Mouse (Mus musculus): ENCODE data around the gene Ect2l. TPM values are rescaled to one million over a fixed set of nuclear protein-coding genes. Genes with fewer than 3 reads are reported as not detected.

The Ect2l gene
- polyA plus RNA-seq, 1 experiment from 2014 or later, result 0.34 TPM

DNA sequence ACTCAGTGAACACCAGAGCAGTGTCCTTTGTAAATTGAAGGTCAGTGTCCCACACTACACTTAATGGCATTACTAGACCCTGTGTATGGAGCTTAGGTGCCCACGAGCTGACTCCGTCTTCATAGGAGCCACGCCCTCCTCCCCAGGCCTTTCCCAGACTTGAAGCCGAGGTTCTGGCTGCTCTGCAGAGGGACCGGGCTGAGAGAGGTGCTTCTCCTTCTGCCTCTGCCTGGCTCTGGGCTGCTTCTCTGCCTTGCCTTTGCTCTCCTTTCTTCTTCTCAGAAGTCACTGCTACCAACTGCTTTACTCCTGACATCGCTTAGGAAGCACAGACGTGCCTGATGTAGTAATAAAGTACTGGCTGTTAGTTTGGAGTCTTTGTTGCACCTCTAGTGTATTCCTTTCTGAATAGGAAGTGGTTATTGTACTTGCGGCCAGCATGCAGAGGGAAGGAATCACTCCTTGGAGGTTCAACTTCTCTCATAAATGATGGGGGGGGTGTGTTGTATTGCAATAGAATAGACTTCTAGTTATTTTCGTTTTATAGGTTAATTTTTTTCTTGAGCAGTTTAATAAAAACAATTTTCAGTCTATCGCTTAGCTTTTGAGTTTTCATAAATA, 97.1 kb downstream of the Ect2l start:
- H3K36me3 ChIP-seq, result peaks cover 41% of the 10 kb centered on the region

DNA sequence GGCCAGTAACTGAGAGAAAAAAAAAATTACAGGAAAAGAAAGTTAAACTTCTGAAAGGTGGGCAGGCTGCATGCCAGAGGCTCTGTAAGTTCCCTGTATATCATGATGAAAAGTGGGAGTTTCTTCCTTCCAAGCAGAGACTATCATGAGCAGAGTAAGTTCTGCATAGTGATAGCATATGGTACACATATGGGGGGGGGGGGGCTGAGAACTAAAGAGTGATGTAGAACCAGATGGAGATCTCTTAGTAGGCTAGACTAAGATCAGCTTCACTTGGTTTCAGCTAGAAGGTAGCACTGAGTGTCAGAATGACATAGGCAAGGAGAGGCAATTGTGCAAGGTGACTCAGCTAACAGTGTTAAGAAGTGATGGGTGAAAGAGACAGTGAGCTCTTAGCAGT, 99.8 kb downstream of the Ect2l start:
- Histone ChIP-seq H3K36me3 (peaks cover 26% of the 10 kb centered on the region), H3K27ac (no peak overlapping the region), H3K9me3 (no peaks in the 10 kb centered on the region), H3K4me3 (no peak overlapping the region), H3K27me3 (ENCODE audit: insufficient read depth, poor library complexity, severe bottlenecking) (no peaks in the 10 kb centered on the region), H3K4me1 (no peaks in the 10 kb centered on the region)
- DNase-seq (ENCODE audit: low spot score), result no peak

More for the DNA sequence above, 97.1 kb downstream of the Ect2l start:
- Histone ChIP-seq H3K4me3 (no peak overlapping the region), H3K27ac (no peak overlapping the region), H3K9me3 (no peaks in the 10 kb centered on the region), H3K4me1 (no peaks in the 10 kb centered on the region), H3K27me3 (ENCODE audit: insufficient read depth, poor library complexity, severe bottlenecking) (no peaks in the 10 kb centered on the region)
- 83% methylated on average over 10 of the region's 10 CpGs for WGBS
- DNase-seq (ENCODE audit: low spot score), result no peak

DNA sequence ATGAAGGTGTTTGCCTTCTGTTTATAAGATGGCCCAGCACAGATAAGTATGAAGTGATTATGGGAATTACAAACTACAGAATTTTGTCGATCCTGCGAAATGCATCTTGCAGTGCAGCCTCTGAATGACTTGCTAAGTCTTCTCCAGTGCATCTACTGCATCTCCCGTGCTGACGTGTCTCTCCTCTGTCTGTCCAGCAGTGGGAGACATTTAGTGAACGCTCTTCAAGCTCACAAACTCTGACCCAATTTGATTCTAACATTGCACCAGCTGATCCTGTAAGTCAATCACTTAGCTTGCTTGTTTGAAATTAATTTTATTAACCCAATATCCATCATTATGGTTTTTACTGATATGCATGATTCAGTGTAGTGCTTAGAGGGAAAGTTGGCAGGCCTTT, 103.2 kb downstream of the Ect2l start:
- Histone ChIP-seq H3K27ac (no peak overlapping the region), H3K4me1 (no peaks in the 10 kb centered on the region), H3K4me3 (no peak overlapping the region), H3K27me3 (ENCODE audit: insufficient read depth, poor library complexity, severe bottlenecking) (no peaks in the 10 kb centered on the region), H3K9me3 (no peaks in the 10 kb centered on the region), H3K36me3 (peaks cover 15% of the 10 kb centered on the region)
- DNase-seq (ENCODE audit: low spot score), result no peak
- 76% methylated on average over 5 of the region's 5 CpGs for WGBS

DNA sequence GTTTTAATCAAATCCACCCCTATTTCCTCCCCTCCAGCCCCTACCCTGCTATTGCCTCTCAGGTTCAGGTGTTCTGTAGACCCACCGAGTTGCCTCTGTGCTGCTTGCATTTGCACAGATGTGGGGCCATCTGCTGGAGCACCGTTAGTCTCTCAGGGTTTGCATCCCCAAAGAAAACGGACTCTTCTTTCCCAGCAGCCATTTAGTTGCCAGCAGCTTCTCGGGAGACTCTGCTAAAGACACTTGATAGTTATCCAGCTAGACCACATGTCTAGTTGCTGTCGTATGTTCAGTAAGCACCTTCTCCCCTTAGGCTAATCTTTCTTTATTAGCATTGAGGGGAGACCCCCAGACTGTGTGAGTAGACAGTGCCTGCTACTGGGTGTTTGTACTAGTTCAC, 108.5 kb downstream of the Ect2l start:
- no peak overlapping the region for H3K27ac ChIP-seq
- H3K36me3 ChIP-seq, result peaks cover 21% of the 10 kb centered on the region; the same call in 1 of the 2 replicates
- H3K27me3 ChIP-seq (ENCODE audit: insufficient read depth, poor library complexity, severe bottlenecking), result no peaks in the 10 kb centered on the region
- no peaks in the 10 kb centered on the region for H3K9me3 ChIP-seq
- 69% methylated on average over 5 of the region's 5 CpGs for WGBS
- H3K4me3 ChIP-seq, result no peak overlapping the region
- H3K4me1 ChIP-seq, result no peaks in the 10 kb centered on the region
- DNase-seq (ENCODE audit: low spot score), result no peak

DNA sequence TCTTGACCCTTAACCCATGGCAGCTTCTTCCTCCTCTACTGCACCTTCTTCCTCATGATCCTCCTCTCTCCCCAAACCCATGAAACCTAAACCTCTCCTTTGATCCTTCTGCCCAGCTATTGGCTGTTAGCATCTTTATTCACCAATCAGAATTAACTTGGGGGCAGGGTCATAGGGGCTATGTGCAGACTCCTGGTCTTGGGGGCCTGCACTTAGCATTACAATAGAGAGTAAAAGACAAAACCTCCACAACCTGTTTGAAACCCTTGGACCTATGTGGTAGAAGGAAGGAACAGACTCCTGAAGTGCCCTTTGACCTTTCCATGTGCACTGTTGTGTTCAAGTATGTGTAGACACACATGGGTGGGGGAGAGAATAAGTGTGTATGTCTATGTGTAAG, 120.0 kb downstream of the Ect2l start:
- Histone ChIP-seq H3K36me3 (peaks cover 63% of the 10 kb centered on the region), H3K27me3 (ENCODE audit: insufficient read depth, poor library complexity, severe bottlenecking) (no peaks in the 10 kb centered on the region), H3K4me1 (no peaks in the 10 kb centered on the region), H3K9me3 (no peaks in the 10 kb centered on the region), H3K27ac (no peak overlapping the region), H3K4me3 (no peak overlapping the region)
- no peak for DNase-seq (ENCODE audit: low spot score)

DNA sequence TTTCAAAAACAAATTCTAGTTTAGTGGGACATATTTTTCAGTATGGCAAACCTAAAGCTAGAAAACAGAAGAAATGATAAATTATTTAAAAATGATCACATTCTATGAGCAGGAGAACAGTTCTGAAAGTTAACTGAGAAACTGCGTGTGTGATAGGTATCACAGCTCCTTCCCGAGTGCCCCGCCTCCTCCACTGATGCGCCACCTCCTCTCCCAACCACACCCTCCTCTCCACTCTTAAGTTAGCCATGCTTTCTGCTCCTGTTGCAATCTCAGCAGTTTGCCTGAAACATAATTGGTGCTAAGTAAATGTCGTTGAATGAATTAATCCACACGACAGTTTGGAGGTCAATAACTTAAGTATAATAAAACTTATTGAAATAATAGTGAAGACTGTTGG, 127.9 kb downstream of the Ect2l start:
- Histone ChIP-seq H3K27ac (no peak overlapping the region), H3K27me3 (ENCODE audit: insufficient read depth, poor library complexity, severe bottlenecking) (no peaks in the 10 kb centered on the region), H3K36me3 (0 out of 2 replicates have a peak, but pooled peaks cover 12% of the 10 kb centered on the region), H3K9me3 (no peaks in the 10 kb centered on the region), H3K4me3 (no peak overlapping the region), H3K4me1 (peaks cover 4% of the 10 kb centered on the region; the same call in 1 of the 2 replicates)
- no peak for DNase-seq (ENCODE audit: low spot score)
- 91% methylated on average over 6 of the region's 6 CpGs for WGBS

DNA sequence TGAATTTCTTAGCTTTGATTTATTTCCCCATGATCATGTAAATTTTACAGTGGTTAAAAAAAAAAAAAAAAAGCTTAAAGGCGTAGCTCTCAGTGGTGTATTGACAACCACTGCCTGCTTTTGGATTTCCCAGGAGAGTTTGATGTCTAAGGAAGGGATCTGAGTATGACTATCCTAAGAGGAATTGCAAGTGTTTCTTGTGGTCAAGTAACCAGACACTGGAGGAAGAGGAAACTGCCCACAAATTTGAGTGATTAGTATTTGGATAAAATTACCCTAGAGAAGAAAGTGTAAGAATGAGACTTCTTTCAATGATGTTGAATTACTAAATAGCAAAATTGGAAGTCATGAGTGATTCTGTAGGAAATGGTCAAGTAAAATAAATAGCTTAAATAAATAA, 129.2 kb downstream of the Ect2l start:
- Histone ChIP-seq H3K27ac (no peak overlapping the region), H3K36me3 (0 out of 2 replicates have a peak, but pooled peaks cover 12% of the 10 kb centered on the region), H3K27me3 (ENCODE audit: insufficient read depth, poor library complexity, severe bottlenecking) (no peaks in the 10 kb centered on the region), H3K4me1 (peaks cover 8% of the 10 kb centered on the region; the same call in 1 of the 2 replicates), H3K4me3 (no peak overlapping the region), H3K9me3 (no peaks in the 10 kb centered on the region)
- DNase-seq (ENCODE audit: low spot score), result no peak
- WGBS, result 87% methylated on average over 1 of the region's 1 CpGs

Other genes starting within 250 kb of the Ect2l start
- 190 and 216 TPM in 2 replicates for gene Abracl, start 187.6 kb downstream of the Ect2l start, polyA plus RNA-seq (2016; fragmentation: Nextera tagmentation; extraction: Ambion mirVana)
- gene Reps1, start 155.0 kb downstream of the Ect2l start, polyA plus RNA-seq (2016; fragmentation: Nextera tagmentation; extraction: Ambion mirVana), result 10.2 and 10.6 TPM in 2 replicates
- gene Ccdc28a, start 24.1 kb upstream of the Ect2l start, polyA plus RNA-seq (2016; fragmentation: Nextera tagmentation; extraction: Ambion mirVana), result 7.7 and 8.0 TPM in 2 replicates
- gene Nhsl1, start 108.1 kb upstream of the Ect2l start, polyA plus RNA-seq (2016; fragmentation: Nextera tagmentation; extraction: Ambion mirVana), result 10.6 and 14.9 TPM in 2 replicates